Mouse (Mus musculus) stomach, embryonic 14.5 days (tissue): ENCODE measurements around the gene Srpx2. TPM values are rescaled to one million over a fixed set of nuclear protein-coding genes. Genes with fewer than 3 reads are reported as not detected.

Source experiments
- ATAC-seq: fragments of 200-750 bp; cut with Nextera tagmentation; 2 replicates; pipeline ENCODE4 v1.8.0; 2017; ENCODE audit warnings: low read depth, moderate TSS enrichment; ENCODE audit not compliant: insufficient number of reproducible peaks, insufficient read depth, low FRiP score
- H3K27ac ChIP-seq: fragments of 300-500 bp; sonication (generic); 2 replicates; pipeline ENCODE4 v1.5.1; 2014; ENCODE audit warnings: mild to moderate bottlenecking, low read length, moderate library complexity, mixed read lengths
- H3K27me3 ChIP-seq: fragments of 300-500 bp; sonication (generic); 2 replicates; pipeline ENCODE4 v1.6.1; 2014; ENCODE audit warnings: low read length, control low read depth, mixed read lengths; ENCODE audit not compliant: control insufficient read depth, insufficient read depth
- H3K36me3 ChIP-seq: fragments of 300-500 bp; sonication (generic); 2 replicates; pipeline ENCODE4 v1.6.1; 2014; ENCODE audit warnings: mild to moderate bottlenecking, control low read depth, low read length, moderate library complexity, mixed read lengths; ENCODE audit not compliant: control insufficient read depth, insufficient read depth
- H3K4me1 ChIP-seq: fragments of 300-500 bp; sonication (generic); 2 replicates; pipeline ENCODE4 v1.6.1; 2014; ENCODE audit warnings: low read length, control low read depth, mixed read lengths; ENCODE audit not compliant: control insufficient read depth, insufficient read depth
- H3K4me2 ChIP-seq: fragments of 300-500 bp; sonication (generic); replicated peaks from 2 replicates; pipeline ENCODE4 v1.6.1; 2014; ENCODE audit warnings: low read depth, low read length, control low read depth
- H3K4me3 ChIP-seq: fragments of 300-500 bp; sonication (generic); 2 replicates; pipeline ENCODE4 v1.5.1; 2014; ENCODE audit warnings: low read depth, low read length, control low read depth
- H3K9ac ChIP-seq: fragments of 300-500 bp; sonication (generic); replicated peaks from 2 replicates; pipeline ENCODE4 v1.6.1; 2014; ENCODE audit warnings: low read depth, mild to moderate bottlenecking, control low read depth, low read length, moderate library complexity, mixed read lengths
- H3K9me3 ChIP-seq: fragments of 300-500 bp; sonication (generic); 2 replicates; pipeline ENCODE4 v1.6.1; 2016; ENCODE audit warnings: low read depth, low read length, control low read depth; ENCODE audit not compliant: control insufficient read depth
- WGBS: fragments of 180-500 bp; shearing (Covaris S2); extraction: QIAGEN DNeasy Blood & Tissue Kit; methylation state at CpG from one replicate; pipeline ENCODE4 v1.1.7; 2014; 5-methylcytosine and 5-hydroxymethylcytosine counted together
- polyA plus RNA-seq: library from polyadenylated mRNA; unstranded; fragments of >200 nt; fragmentation: Nextera tagmentation; extraction: Ambion mirVana; gene quantifications from 2 replicates; pipeline ENCODE4 v1.2.1, GENCODE M21; 2014

Srpx2 gene
- polyA plus RNA-seq, 1 experiment from 2014 or later: 7.0 TPM

DNA sequence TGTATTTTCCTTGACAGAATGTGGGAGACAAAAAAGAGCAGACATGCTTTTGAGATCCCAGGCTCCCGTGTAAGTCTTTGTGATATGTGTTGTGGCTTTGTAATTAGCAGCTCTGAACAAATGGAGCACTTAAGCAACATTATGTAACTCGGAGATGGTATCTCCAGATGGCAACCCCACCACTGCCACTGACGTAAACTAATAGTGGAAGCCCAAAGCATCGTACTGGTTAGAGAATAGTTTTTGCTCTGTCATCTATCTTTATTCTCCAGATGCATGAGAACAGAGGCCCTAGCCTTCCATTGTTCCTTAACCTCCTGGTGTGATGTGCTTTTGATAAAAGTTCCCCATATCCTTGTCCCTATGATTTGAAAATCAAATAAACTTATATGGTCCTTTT lies 13.0 kb downstream of the Srpx2 start:
- no peaks in the 10 kb centered on the region for H3K36me3 ChIP-seq
- H3K9ac ChIP-seq: no peak overlapping the region
- H3K27ac ChIP-seq: no peak overlapping the region
- H3K27me3 ChIP-seq: no peaks in the 10 kb centered on the region
- WGBS: 71% methylated on average over 4 of the region's 4 CpGs
- no peaks in the 10 kb centered on the region for H3K4me1 ChIP-seq
- no peak overlapping the region for H3K4me3 ChIP-seq
- ATAC-seq: no peak
- H3K9me3 ChIP-seq: no peaks in the 10 kb centered on the region
- H3K4me2 ChIP-seq: no peak overlapping the region

DNA sequence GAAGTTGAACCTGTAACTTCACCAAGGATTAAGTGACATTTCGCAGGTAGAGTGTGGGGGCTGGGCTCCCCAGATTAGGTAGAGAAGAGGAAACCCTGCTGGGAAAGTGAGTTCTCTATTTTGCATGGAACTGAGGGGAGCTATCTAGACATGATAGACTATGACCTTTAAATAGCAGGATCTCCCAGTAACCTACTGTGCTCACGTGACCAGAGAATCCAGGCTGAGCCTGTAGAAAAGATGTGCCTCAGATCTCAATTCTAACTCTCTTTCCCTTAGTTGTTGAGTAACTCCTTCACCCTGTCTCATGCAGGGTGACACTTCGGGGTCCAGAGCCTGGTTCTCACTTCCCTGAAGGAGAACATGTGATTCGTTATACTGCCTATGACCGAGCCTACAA lies 18.5 kb downstream of the Srpx2 start:
- Histone ChIP-seq H3K27ac (no peak overlapping the region), H3K4me3 (no peak overlapping the region), H3K9me3 (no peaks in the 10 kb centered on the region), H3K4me1 (no peaks in the 10 kb centered on the region), H3K9ac (no peak overlapping the region), H3K4me2 (no peak overlapping the region), H3K36me3 (no peaks in the 10 kb centered on the region), H3K27me3 (no peaks in the 10 kb centered on the region)
- WGBS: 83% methylated on average over 5 of the region's 5 CpGs
- no peak for ATAC-seq

DNA sequence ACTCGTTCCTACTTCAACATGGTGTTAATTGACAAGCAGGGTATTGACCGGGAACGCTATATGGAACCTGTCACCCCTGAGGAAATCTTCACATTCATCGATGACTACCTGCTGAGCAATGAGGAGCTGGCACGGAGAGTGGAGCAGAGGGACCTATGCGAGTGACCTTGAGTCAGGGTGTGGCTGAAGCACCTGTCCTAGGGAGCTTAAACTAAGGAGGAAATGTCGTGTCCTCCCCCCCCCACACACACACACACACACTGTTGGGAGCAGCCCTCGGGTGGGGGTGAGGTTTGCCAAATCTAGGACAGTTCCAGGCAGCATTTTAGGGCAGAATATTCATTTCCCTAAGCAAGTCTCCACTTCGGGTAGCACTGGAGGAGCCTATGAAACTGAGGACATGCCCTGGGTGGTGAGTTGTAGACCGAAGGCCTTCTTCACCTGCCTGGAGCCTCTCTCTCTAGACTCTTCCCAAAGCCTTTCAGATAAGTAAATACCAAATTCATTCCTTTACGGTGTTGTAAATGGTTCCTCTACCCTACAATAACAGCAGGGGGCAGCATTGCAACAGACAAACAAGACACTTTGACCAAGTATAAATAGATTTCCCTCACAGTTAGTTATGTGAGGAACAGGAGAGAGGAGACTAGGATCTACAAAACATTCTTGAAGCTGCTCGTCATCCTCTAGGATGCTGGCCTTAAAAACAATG lies 23.2 kb downstream of the Srpx2 start:
- no peak for ATAC-seq
- no peak overlapping the region for H3K4me2 ChIP-seq
- H3K4me3 ChIP-seq: no peak overlapping the region
- no peak overlapping the region for H3K9ac ChIP-seq
- H3K4me1 ChIP-seq: no peaks in the 10 kb centered on the region
- H3K27me3 ChIP-seq: no peaks in the 10 kb centered on the region
- H3K27ac ChIP-seq: no peak overlapping the region
- WGBS: 64% methylated on average over 12 of the region's 12 CpGs
- no peaks in the 10 kb centered on the region for H3K9me3 ChIP-seq
- no peaks in the 10 kb centered on the region for H3K36me3 ChIP-seq

DNA sequence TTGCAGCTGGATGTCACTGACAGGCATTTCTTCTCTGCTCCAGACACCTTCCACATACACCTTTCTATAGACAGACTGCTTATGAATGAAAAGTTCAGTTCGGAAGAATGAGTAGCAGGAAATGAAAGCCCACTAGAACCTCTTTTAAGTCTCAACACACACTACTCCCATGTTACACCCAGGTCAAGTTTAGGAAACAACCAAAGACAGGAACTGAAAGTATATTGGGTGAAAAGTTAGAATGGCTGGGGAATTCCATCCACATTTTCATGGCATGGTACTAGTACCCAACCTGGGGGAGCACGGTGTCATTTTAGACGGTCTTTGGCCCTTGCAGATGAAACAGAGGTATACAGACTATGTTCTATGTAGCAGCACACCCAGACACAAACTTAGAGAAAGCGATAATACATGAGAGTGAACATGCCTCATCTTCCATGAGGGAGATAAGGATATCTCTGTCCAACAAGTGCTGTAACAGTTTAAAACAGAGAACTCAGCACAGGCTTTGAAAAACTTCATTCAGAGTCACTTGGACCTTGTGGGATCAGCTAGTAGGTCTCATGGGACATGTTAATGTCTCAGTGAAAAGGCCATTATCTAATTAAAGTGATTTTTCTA lies 28.5 kb downstream of the Srpx2 start:
- no peak overlapping the region for H3K4me3 ChIP-seq
- no peaks in the 10 kb centered on the region for H3K27me3 ChIP-seq
- no peak for ATAC-seq
- H3K4me1 ChIP-seq: no peaks in the 10 kb centered on the region
- no peaks in the 10 kb centered on the region for H3K9me3 ChIP-seq
- H3K36me3 ChIP-seq: no peaks in the 10 kb centered on the region
- no peak overlapping the region for H3K27ac ChIP-seq
- H3K4me2 ChIP-seq: no peak overlapping the region
- 88% methylated on average over 4 of the region's 4 CpGs for whole genome bisulfite sequencing
- H3K9ac ChIP-seq: no peak overlapping the region

DNA sequence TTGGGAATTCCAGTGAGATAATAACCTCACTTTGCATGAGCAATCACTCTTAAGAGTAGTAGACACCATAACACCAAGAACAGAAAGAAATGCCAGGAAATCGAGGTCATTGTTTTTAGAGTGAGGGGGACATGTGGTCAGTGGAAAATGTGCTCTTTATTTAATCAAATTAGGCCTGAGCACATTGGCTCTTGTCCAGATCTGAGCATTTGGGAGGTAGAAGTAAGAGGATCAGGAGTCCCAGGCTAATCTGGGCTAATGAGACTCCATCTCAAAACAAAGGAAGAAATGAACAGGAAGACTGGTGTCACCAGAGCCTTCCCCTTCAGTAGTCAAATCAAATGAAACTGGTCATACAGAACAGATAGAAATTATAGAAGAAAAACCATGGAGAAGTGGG lies 31.3 kb downstream of the Srpx2 start:
- Histone ChIP-seq H3K27ac (no peak overlapping the region), H3K9ac (no peak overlapping the region), H3K4me1 (no peaks in the 10 kb centered on the region), H3K27me3 (no peaks in the 10 kb centered on the region), H3K36me3 (no peaks in the 10 kb centered on the region), H3K4me3 (no peak overlapping the region), H3K9me3 (no peaks in the 10 kb centered on the region), H3K4me2 (no peak overlapping the region)
- ATAC-seq: no peak
- 58% methylated on average over 1 of the region's 1 CpGs for WGBS

DNA sequence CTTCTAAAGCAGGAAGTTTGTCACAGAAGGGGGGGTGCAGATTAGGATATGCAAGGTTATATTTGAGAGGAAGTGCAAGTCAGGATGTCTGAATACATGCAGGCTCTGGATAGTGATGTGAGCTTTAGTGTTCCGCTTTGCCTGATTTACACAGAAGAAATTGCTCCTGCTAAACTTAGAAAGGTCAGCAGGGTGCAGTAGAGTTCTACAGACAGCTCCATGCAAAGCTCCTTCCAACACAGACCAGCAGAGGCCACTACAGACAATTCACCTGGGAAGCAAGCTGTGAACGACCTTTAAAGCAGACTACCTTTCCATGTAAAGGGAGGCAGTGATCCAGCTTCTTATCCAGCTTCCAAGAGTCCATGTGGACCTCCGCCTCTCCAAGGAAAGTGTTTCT lies 39.2 kb downstream of the Srpx2 start:
- H3K27me3 ChIP-seq: no peaks in the 10 kb centered on the region
- peak; percentile 37; the same call in 1 of the 2 replicates for ATAC-seq
- no peaks in the 10 kb centered on the region for H3K36me3 ChIP-seq
- no peaks in the 10 kb centered on the region for H3K4me1 ChIP-seq
- 52% methylated on average over 3 of the region's 3 CpGs for WGBS
- no peak overlapping the region for H3K27ac ChIP-seq
- no peak overlapping the region for H3K9ac ChIP-seq
- H3K4me3 ChIP-seq: no peak overlapping the region
- no peak overlapping the region for H3K4me2 ChIP-seq
- H3K9me3 ChIP-seq: no peaks in the 10 kb centered on the region

DNA sequence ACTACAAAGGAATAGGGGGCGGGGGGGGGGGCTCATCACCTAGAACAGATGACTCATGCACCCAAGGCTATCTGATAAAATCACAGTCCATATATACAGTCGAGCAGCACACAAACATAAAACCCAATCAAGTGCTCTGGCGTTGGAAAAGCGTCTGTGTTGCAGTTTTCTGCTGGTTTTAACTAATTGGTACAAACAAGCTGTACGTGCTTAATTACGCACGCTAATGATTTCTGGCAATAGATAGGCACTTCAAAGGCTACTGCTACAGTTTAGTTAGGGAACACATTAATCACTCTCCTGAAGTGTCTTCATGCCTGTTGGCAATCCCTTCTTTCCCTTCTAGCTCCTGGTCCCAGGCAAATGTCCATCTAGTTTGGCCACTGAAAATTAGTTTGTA lies 46.4 kb downstream of the Srpx2 start:
- no peaks in the 10 kb centered on the region for H3K4me1 ChIP-seq
- H3K27ac ChIP-seq: no peak overlapping the region
- WGBS: 44% methylated on average over 7 of the region's 7 CpGs
- ATAC-seq: no peak
- no peak overlapping the region for H3K4me3 ChIP-seq
- no peaks in the 10 kb centered on the region for H3K36me3 ChIP-seq
- no peak overlapping the region for H3K9ac ChIP-seq
- H3K27me3 ChIP-seq: no peaks in the 10 kb centered on the region
- no peaks in the 10 kb centered on the region for H3K9me3 ChIP-seq
- no peak overlapping the region for H3K4me2 ChIP-seq

DNA sequence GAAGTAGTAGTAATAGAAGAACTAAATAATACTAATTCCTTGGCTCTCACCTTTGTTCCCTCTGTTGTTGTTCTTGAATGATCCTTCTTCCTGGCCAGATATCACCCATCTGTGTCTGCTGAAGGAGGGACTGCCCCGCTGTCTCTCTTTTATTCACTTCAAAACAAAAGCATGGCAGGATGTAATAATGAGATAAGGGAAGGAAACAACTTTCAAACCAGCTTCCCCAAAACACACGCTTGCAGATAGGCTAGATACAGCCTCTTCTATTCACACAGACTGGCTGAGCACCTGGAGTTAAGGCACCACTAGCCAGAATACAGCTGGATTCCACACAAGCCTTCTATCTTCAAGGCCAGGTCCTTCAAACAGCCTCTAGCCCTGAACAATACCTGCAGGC lies 52.4 kb downstream of the Srpx2 start:
- 64% methylated on average over 2 of the region's 2 CpGs for WGBS

DNA sequence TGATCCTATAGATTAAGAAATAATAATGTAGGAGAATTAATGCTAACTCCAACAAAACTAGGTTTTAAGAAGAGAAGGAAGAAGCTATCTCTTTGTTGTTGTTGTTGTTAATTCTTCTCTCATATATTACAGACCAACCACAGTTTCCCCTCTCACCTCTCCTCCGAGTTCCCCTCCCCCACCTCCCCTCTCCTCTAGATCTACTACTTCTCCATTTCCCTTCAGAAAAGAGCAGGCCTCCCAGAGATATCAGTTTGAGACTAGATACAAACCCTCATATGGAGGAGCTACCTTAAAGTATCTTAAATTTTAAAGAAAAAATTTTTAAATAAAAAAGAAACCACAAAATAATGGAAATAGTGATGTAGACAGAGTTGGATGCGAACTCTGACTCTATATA lies 56.4 kb downstream of the Srpx2 start:
- no peaks in the 10 kb centered on the region for H3K9me3 ChIP-seq
- WGBS: 77% methylated on average over 2 of the region's 2 CpGs
- H3K4me2 ChIP-seq: no peak overlapping the region

More for the DNA sequence above, 52.4 kb downstream of the Srpx2 start:
- Histone ChIP-seq H3K27me3 (no peaks in the 10 kb centered on the region), H3K9me3 (no peaks in the 10 kb centered on the region), H3K9ac (no peak overlapping the region), H3K4me2 (no peak overlapping the region), H3K36me3 (no peaks in the 10 kb centered on the region), H3K27ac (no peak overlapping the region), H3K4me1 (no peaks in the 10 kb centered on the region), H3K4me3 (no peak overlapping the region)
- no peak for ATAC-seq

More for the DNA sequence above, 56.4 kb downstream of the Srpx2 start:
- no peaks in the 10 kb centered on the region for H3K27me3 ChIP-seq
- H3K9ac ChIP-seq: no peak overlapping the region
- no peak for ATAC-seq
- H3K4me1 ChIP-seq: no peaks in the 10 kb centered on the region
- H3K36me3 ChIP-seq: no peaks in the 10 kb centered on the region
- no peak overlapping the region for H3K4me3 ChIP-seq
- no peak overlapping the region for H3K27ac ChIP-seq
